Mouse (Mus musculus): ENCODE measurements around the gene Pir. TPM values are rescaled to one million over a fixed set of nuclear protein-coding genes. Genes with fewer than 3 reads are reported as not detected.

Gene Pir
- polyA plus RNA-seq, 1 experiment from 2014 or later = 8.2 TPM

DNA sequence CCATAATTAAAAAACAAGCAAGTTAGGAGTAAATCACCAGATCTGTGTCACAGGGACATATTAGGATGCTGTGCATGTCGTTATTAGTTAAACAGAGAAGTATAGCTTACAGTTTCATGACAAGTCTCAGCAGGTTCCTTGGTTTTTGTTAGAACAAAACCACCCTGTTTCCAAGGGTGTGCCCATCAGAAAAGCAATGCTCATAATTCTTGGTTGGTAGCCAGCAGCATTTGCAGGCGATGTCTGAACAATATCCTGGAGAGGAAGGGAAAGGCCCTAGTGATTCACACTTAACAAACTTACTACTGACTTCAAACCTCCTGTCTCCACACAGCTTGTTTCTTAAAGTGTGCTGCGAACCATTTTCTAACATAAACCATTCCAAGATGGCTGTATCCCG lies 14.6 kb downstream of the Pir start:
- H3K9me3 ChIP-seq = no peaks in the 10 kb centered on the region
- WGBS = 87% methylated on average over 4 of the region's 4 CpGs
- DNase-seq (ENCODE audit: low spot score) = no peak

DNA sequence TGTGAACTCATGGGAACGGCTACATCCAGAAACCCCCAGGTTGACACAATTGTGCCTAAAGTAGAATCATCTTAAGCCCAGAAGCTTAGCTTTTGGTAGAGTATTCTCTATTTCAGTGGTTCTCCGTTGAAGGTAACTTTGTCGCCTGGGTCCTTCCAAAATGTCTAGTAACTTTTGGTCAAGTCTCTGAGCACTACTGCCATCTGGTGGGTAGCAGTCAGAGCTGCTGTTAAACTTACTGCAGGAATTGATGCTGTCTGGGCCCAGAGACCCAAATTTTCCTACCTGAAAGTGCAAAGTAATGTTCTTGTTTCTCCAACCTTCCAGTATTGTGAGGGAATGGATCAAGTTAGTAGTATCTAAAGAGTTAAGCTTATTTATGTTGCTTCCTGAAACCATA lies 17.9 kb downstream of the Pir start:
- H3K27me3 ChIP-seq (ENCODE audit: insufficient read depth, poor library complexity, severe bottlenecking) = peaks cover 10% of the 10 kb centered on the region
- DNase-seq (ENCODE audit: low spot score) = peak; percentile 3
- no peak overlapping the region for H3K27ac ChIP-seq
- H3K4me1 ChIP-seq (replicated peaks) = no peaks in the 10 kb centered on the region
- no peaks in the 10 kb centered on the region for H3K36me3 ChIP-seq
- no peaks in the 10 kb centered on the region for H3K9me3 ChIP-seq
- WGBS = 66% methylated on average over 3 of the region's 3 CpGs
- no peak overlapping the region for H3K4me3 ChIP-seq

More for the DNA sequence above, 14.6 kb downstream of the Pir start:
- Histone ChIP-seq H3K4me1 (replicated peaks) (no peaks in the 10 kb centered on the region), H3K27me3 (ENCODE audit: insufficient read depth, poor library complexity, severe bottlenecking) (peaks cover 9% of the 10 kb centered on the region), H3K27ac (no peak overlapping the region), H3K36me3 (no peaks in the 10 kb centered on the region), H3K4me3 (no peak overlapping the region)

DNA sequence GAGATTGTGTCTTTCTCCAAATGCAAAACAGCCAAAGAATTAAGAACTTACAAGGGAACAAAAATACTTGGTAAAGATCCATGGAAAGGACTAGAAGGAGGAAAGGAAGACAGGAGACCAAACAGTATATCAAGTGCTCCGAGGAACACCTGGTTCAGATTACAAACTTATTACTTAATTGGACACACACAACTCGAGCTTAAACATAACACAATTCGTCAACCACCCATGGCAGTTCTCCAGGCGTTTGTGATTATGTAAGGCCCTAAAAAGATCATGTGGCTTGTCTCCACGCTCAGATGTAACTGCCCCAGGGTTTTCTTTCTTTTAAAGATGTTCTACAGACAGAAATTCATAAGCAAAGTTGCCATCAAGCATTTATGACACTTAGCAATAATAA lies 22.0 kb downstream of the Pir start:
- Histone ChIP-seq H3K36me3 (no peaks in the 10 kb centered on the region), H3K27me3 (ENCODE audit: insufficient read depth, poor library complexity, severe bottlenecking) (peaks cover 25% of the 10 kb centered on the region), H3K9me3 (no peaks in the 10 kb centered on the region), H3K4me3 (no peak overlapping the region), H3K27ac (no peak overlapping the region), H3K4me1 (replicated peaks) (no peaks in the 10 kb centered on the region)
- 74% methylated on average over 5 of the region's 5 CpGs for WGBS
- no peak for DNase-seq (ENCODE audit: low spot score)

DNA sequence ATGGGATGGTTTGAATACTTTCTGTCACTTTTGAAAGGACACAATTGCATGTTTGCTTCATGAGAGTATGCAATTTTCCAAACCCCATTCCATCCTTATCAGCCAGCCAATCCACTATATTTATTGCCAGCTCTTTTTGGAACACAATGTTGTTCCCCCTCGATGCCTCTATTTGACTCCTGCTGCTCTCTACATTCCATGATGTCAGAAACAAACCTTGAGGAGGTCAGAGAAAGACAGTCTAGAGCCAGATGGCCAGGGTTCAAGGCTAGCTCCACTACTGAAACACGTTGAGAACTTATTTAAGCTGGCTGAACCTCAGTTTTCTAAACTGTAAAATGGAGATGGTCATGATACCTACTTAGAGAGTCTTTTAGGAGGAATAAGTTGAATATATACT lies 37.1 kb downstream of the Pir start:
- H3K9me3 ChIP-seq = no peaks in the 10 kb centered on the region
- H3K4me3 ChIP-seq = no peak overlapping the region
- no peaks in the 10 kb centered on the region for H3K4me1 ChIP-seq (replicated peaks)
- H3K36me3 ChIP-seq = no peaks in the 10 kb centered on the region
- H3K27ac ChIP-seq = no peak overlapping the region
- no peak for DNase-seq (ENCODE audit: low spot score)
- WGBS = 72% methylated on average over 2 of the region's 2 CpGs
- peaks cover 16% of the 10 kb centered on the region for H3K27me3 ChIP-seq (ENCODE audit: insufficient read depth, poor library complexity, severe bottlenecking)

DNA sequence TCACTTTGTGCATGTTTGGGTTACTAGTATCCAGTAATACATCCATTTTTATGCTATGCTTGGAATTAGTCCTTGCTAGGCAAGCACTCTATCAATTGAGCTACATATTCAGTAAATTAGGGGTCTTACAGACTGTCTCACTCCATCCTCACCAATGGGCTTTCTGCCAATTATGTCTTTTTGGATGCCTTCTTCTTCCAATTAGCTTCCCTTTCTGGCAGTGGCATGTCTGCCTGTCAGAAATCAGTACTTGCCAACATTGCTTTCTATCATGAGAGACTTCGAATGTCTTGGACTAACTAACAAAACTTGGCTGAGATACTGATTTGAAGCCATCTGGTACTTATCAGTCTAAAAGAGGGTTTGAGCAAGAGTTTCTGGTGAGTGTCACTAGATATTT lies 44.7 kb downstream of the Pir start:
- DNase-seq (ENCODE audit: low spot score) = no peak
- WGBS = 79% methylated on average over 1 of the region's 1 CpGs
- Histone ChIP-seq H3K4me1 (replicated peaks) (no peaks in the 10 kb centered on the region), H3K36me3 (no peaks in the 10 kb centered on the region), H3K27ac (no peak overlapping the region), H3K9me3 (no peaks in the 10 kb centered on the region), H3K4me3 (no peak overlapping the region), H3K27me3 (ENCODE audit: insufficient read depth, poor library complexity, severe bottlenecking) (peaks cover 15% of the 10 kb centered on the region; the same call in 1 of the 2 replicates)

DNA sequence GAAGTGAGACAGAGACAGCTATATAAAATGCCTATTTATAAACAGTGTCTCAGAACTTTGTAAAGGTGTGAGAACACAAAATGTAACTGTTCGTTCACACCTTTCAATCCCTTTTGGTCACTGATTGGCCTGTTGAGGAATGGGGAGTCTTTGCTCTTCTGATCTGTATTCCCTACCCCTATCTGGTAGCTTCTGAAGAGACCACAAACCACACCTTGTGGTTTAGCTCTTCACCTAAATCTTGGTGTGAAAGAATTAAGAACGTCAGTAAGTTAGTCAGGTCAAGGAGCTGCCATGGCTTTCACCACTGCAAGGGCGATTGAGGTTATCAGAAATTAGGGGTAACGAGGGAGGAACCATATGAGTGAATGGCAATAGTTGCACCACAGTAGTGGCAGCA lies 49.4 kb downstream of the Pir start:
- H3K4me3 ChIP-seq = no peak overlapping the region
- H3K9me3 ChIP-seq = no peaks in the 10 kb centered on the region
- no peak for DNase-seq (ENCODE audit: low spot score)
- H3K4me1 ChIP-seq (replicated peaks) = no peaks in the 10 kb centered on the region
- 0 out of 2 replicates have a peak, but pooled peaks cover 6% of the 10 kb centered on the region for H3K27me3 ChIP-seq (ENCODE audit: insufficient read depth, poor library complexity, severe bottlenecking)
- H3K27ac ChIP-seq = no peak overlapping the region
- WGBS = 90% methylated on average over 4 of the region's 4 CpGs
- no peaks in the 10 kb centered on the region for H3K36me3 ChIP-seq

DNA sequence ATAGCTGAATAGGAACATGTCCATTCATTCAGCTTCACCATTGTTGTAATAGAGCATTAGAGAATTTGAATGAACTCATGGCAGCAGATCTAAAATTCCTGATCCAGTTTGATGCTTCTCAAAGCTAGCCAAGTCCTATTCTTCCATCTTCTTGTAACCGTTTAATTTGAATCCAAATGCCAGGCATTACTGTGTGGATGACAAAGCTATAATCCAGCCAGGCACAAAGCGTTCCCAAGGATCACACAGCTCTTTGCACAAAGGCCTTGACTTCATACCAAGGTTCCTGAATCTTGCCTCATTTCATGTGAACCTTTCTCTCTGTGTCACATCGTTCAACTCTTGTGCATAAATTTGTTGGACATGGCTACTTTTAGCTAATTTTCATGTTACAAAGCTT lies 50.9 kb downstream of the Pir start:
- Histone ChIP-seq H3K4me3 (no peak overlapping the region), H3K27me3 (ENCODE audit: insufficient read depth, poor library complexity, severe bottlenecking) (peaks cover 10% of the 10 kb centered on the region; the same call in 1 of the 2 replicates), H3K4me1 (replicated peaks) (no peaks in the 10 kb centered on the region), H3K9me3 (no peaks in the 10 kb centered on the region), H3K36me3 (no peaks in the 10 kb centered on the region), H3K27ac (no peak overlapping the region)
- WGBS = 87% methylated on average over 3 of the region's 3 CpGs
- DNase-seq (ENCODE audit: low spot score) = no peak

DNA sequence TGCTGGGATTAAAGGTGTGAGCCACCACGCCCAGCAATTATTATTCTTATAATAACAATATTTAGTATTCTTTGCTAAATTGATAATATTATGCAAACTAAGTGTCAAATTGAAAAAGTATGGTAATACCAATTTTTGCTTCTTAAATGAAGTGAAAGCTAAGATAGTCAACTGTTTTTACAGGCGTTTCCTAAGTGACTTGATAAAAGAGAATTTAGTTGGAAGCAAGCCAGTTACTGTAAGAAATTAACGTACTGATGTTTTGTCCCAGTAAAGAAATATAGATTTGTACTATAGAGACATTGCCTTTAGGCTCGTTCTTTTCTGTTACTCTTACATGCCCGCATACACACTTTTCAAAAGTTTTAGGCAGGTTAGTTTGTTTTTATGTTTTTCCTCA lies 53.3 kb downstream of the Pir start:
- WGBS = 88% methylated on average over 5 of the region's 5 CpGs
- DNase-seq (ENCODE audit: low spot score) = no peak
- Histone ChIP-seq H3K36me3 (no peaks in the 10 kb centered on the region), H3K27ac (no peak overlapping the region), H3K4me1 (replicated peaks) (no peaks in the 10 kb centered on the region), H3K9me3 (no peaks in the 10 kb centered on the region), H3K27me3 (ENCODE audit: insufficient read depth, poor library complexity, severe bottlenecking) (peaks cover 11% of the 10 kb centered on the region; the same call in 1 of the 2 replicates), H3K4me3 (no peak overlapping the region)

DNA sequence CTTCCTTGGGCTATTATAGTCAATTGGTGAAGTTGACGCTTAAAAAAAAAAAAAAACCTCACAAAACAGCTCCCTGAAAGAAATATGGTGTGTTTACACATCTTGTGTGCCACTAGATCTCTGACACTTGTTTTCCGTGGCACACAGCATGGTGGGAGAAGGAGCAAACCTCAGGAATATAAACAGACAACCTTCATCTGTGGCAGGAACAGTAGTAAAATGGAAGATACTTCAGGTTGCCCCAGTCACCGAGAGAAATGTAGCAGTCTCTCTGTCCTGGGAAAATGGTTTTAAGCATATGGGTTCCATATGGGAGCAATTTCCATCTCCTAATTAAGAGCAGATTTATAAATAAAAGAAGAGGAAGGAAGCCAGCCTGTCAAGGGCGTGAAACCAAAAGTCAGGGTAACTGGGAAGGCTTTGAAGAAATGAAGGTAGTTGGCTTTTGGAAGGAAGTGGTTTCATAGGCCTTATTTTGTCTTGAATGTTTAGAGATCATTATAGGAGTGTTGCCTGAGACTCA lies 54.3 kb downstream of the Pir start:
- DNase-seq (ENCODE audit: low spot score) = no peak
- no peaks in the 10 kb centered on the region for H3K36me3 ChIP-seq
- peaks cover 11% of the 10 kb centered on the region; the same call in 1 of the 2 replicates for H3K27me3 ChIP-seq (ENCODE audit: insufficient read depth, poor library complexity, severe bottlenecking)
- WGBS = 72% methylated on average over 4 of the region's 4 CpGs
- H3K27ac ChIP-seq = no peak overlapping the region
- H3K4me1 ChIP-seq (replicated peaks) = no peaks in the 10 kb centered on the region
- H3K4me3 ChIP-seq = no peak overlapping the region
- H3K9me3 ChIP-seq = no peaks in the 10 kb centered on the region

DNA sequence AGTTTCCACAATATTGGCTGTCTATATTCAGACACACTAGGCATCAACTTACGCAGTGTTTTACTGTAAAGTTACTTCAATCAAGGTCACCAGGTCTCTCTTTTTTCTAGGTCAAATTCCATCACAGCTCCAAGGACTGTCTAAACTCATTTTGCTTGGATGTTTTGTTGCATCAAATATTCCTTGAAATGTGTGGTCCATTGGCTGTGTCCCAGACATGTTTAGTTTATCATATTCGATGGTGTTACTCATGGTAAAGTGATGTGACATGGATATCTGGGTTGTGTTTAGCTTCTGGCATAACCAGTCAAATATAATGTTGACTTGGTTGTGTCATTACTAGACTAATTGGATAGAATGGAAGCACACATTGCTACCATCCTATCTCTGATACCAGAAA lies 61.2 kb downstream of the Pir start:
- H3K27me3 ChIP-seq (ENCODE audit: insufficient read depth, poor library complexity, severe bottlenecking) = no peaks in the 10 kb centered on the region
- WGBS = 86% methylated on average over 2 of the region's 2 CpGs
- no peak for DNase-seq (ENCODE audit: low spot score)
- no peak overlapping the region for H3K4me3 ChIP-seq
- H3K4me1 ChIP-seq (replicated peaks) = no peaks in the 10 kb centered on the region
- no peaks in the 10 kb centered on the region for H3K36me3 ChIP-seq
- H3K9me3 ChIP-seq = no peaks in the 10 kb centered on the region
- no peak overlapping the region for H3K27ac ChIP-seq

DNA sequence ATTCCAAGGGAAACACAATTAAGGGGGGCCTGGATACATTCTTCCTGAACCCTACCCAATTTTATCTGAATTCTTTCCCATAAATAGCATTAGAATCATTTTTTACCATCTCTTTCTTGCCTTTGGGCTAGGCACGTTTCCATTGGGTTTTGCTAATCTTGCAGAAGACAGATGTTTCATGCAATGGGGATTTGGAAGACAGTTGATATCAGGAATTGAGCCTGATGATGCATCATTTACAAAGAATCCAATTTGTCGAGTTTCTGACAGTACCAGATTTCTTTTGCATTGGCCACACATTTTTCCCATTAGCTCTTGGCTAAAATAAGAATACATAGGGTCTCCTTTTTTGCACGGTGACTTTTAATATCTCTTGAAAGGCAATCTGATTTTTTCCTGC lies 61.6 kb downstream of the Pir start:
- WGBS = 81% methylated on average over 3 of the region's 3 CpGs
- no peak for DNase-seq (ENCODE audit: low spot score)

DNA sequence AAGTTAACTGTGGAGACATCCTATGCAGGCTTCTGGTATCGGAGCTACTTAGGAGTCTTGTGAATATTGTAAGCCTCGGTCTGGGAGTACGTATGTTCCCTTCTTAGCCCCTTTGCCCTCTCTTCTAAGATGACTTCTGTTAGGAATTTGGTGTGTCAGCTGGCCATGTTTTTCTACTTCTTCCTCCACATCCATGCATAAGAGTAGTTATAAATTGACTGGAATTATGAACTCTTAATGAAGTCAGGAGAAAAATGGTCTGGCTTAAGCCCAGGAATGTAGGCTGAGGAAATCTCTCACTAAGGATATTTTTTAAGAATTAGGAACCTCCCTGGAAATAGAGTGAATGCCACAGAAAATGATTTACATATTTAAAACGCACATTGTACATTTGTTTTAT lies 69.4 kb downstream of the Pir start:
- no peaks in the 10 kb centered on the region for H3K9me3 ChIP-seq
- no peak overlapping the region for H3K27ac ChIP-seq
- no peaks in the 10 kb centered on the region for H3K4me1 ChIP-seq (replicated peaks)
- DNase-seq (ENCODE audit: low spot score) = no peak
- 88% methylated on average over 4 of the region's 4 CpGs for WGBS
- H3K36me3 ChIP-seq = no peaks in the 10 kb centered on the region
- no peak overlapping the region for H3K4me3 ChIP-seq
- 0 out of 2 replicates have a peak, but pooled peaks cover 2% of the 10 kb centered on the region for H3K27me3 ChIP-seq (ENCODE audit: insufficient read depth, poor library complexity, severe bottlenecking)

More for the DNA sequence above, 61.6 kb downstream of the Pir start:
- Histone ChIP-seq H3K9me3 (no peaks in the 10 kb centered on the region), H3K4me3 (no peak overlapping the region), H3K36me3 (no peaks in the 10 kb centered on the region), H3K27ac (no peak overlapping the region), H3K27me3 (ENCODE audit: insufficient read depth, poor library complexity, severe bottlenecking) (no peaks in the 10 kb centered on the region), H3K4me1 (replicated peaks) (no peaks in the 10 kb centered on the region)

DNA sequence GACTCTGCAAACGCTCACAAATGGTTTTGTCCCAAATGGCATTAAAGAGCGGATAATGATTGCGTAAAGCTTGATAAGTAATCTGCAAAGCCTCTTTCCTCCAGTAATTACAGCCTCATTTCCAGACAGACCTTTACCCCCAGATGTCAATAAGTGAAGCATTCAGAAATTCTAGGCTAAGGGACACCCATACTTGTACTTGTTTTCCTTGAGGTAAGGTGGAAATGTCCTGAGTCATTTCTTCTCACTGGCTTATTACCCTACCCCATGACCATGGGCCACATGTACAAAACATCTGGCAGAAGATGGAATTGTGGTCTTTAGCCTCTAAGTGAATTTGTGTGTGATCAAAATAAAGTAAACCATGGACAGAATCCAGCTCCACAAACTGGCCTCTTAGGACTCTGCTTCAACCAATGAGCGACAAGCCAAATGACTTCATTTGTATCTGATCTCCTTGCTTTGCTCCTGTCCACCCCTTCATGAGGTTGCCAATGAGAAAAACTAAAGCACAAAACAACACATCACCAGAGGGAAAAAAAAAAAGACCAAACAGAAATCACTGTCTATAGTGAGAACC lies 76.3 kb downstream of the Pir start:
- Histone ChIP-seq H3K4me3 (no peak overlapping the region), H3K9me3 (no peaks in the 10 kb centered on the region), H3K27ac (no peak overlapping the region), H3K27me3 (ENCODE audit: insufficient read depth, poor library complexity, severe bottlenecking) (no peaks in the 10 kb centered on the region), H3K4me1 (replicated peaks) (no peaks in the 10 kb centered on the region), H3K36me3 (no peaks in the 10 kb centered on the region)
- DNase-seq (ENCODE audit: low spot score) = no peak
- 95% methylated on average over 4 of the region's 4 CpGs for WGBS

DNA sequence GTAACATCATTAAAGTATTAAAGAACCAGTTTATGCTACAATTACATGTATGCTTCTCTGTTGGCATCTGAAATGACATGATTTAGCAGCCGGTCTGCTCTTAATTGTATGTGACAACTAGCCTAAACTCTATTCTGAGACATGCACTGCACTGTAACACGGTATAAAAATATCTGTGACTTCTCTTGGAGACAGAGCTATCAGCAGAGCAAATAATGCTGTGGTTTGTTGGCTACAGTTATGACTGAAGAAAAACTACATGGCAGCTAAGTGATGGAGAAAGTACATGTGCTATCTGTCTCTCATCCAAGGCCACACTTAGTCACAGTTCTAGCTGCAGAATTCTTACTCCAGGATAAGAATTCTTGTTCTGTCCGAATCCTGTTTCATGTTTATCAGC lies 79.8 kb downstream of the Pir start:
- H3K27me3 ChIP-seq (ENCODE audit: insufficient read depth, poor library complexity, severe bottlenecking) = no peaks in the 10 kb centered on the region

More for the DNA sequence above, 79.8 kb downstream of the Pir start:
- no peak for DNase-seq (ENCODE audit: low spot score)
- Histone ChIP-seq H3K4me3 (no peak overlapping the region), H3K9me3 (no peaks in the 10 kb centered on the region), H3K4me1 (replicated peaks) (no peaks in the 10 kb centered on the region), H3K27ac (no peak overlapping the region), H3K36me3 (no peaks in the 10 kb centered on the region)
- 85% methylated on average over 3 of the region's 3 CpGs for WGBS
